Mouse (Mus musculus): ENCODE data around the gene Dbnl. TPM values are rescaled to one million over a fixed set of nuclear protein-coding genes. Genes with fewer than 3 reads are reported as not detected.

Dbnl gene
- polyA plus RNA-seq, 1 experiment from 2014 or later = 141 TPM

DNA sequence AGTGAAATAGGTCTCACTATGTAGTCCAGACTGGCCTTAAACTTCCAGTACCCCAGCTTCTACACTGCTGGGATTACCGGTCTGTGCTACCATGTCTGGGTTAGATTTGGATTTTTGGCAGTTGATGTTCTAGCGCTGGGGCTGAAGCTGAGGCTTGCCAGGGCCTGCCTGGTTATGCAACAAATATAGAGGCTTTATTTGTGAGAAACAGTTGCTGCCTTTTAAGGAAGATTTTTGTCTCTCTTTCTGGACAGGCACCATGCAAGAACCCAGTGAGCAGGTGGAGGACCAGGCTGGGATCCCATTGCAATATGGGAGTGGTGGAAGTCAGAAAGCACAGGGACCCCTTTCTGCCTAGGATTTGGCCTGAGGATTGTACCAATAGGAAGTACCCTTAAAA is 53.5 kb downstream of the Dbnl start:
- Histone ChIP-seq H3K9ac (replicated peaks; ENCODE audit: low read depth, low read length) (no peak overlapping the region), H3K4me2 (ENCODE audit: low read length) (no peak overlapping the region), H3K4me1 (replicated peaks; ENCODE audit: control insufficient read depth, insufficient read depth, low read length) (0 out of 2 replicates have a peak, but pooled peaks cover 3% of the 10 kb centered on the region), H3K4me3 (replicated peaks; ENCODE audit: low read length) (no peak overlapping the region), H3K27me3 (replicated peaks; ENCODE audit: control insufficient read depth, insufficient read depth, low read length) (no peaks in the 10 kb centered on the region), H3K36me3 (ENCODE audit: control insufficient read depth, insufficient read depth) (no peaks in the 10 kb centered on the region), H3K27ac (ENCODE audit: low read length) (no peak overlapping the region), H3K9me3 (ENCODE audit: control insufficient read depth, low read length) (no peaks in the 10 kb centered on the region)
- no peak for ATAC-seq
- 97% methylated on average over 2 of the region's 2 CpGs for WGBS

DNA sequence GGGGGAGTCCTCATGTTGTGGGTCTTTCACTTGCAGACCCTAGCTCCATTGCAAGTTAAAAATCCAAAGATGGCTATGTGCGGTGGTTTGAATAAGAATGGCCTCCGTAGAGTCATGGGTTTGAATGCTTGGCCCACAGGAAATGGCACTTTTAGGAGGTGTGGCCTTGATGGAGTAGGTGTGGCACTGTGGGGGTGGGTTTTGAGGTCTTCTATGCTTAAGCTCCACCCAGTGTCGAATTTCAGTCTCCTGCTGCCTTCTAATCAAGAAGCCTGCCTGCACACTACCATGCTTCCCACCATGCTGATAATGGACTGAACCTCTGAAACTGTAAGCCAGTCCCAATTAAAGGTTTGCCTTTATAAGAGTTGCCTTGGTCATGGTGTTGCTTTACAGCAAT is 54.8 kb downstream of the Dbnl start:
- no peak for ATAC-seq
- H3K9me3 ChIP-seq (ENCODE audit: control insufficient read depth, low read length) = no peaks in the 10 kb centered on the region
- no peaks in the 10 kb centered on the region for H3K36me3 ChIP-seq (ENCODE audit: control insufficient read depth, insufficient read depth)

DNA sequence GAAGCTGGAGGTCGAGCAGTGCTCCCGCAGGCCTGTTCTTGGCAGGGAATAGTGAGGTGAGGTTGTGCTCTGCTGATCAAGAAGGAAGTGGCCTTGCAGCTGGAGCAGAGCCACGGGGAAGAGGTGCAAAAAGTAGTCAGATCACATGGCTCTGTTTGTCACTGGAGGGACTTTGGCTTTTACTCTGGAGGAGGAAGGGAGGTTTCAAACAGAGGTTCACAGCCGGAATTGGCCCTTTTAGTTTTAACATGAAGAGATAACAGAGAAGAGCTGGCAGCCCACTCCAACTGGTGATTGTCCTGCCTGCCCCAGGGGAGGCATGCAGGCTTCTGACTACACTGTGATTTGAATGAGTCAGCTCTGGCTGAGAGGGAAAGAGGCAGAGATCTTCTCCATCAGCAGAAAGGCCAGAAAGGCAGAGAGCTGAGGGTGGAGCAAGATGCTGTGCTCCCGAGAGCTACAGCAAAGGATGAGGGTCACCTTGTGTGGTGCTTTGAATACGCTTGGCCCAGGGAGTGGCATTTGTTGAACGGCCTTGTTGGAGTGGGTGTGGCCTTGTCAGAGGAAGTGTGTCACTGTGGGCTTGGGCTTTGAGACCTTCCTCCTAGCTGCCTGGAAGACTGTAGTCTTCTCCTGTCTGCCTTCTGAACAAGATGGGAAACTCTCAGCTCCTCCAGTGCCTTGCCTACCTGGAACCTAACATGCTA is 58.5 kb downstream of the Dbnl start:
- H3K9me3 ChIP-seq (ENCODE audit: control insufficient read depth, low read length) = no peaks in the 10 kb centered on the region
- no peak overlapping the region for H3K4me2 ChIP-seq (ENCODE audit: low read length)
- H3K9ac ChIP-seq (replicated peaks; ENCODE audit: low read depth, low read length) = no peak overlapping the region
- H3K36me3 ChIP-seq (ENCODE audit: control insufficient read depth, insufficient read depth) = no peaks in the 10 kb centered on the region
- 80% methylated on average over 7 of the region's 7 CpGs for WGBS
- ATAC-seq = no peak
- peaks cover 13% of the 10 kb centered on the region for H3K4me1 ChIP-seq (replicated peaks; ENCODE audit: control insufficient read depth, insufficient read depth, low read length)
- H3K27ac ChIP-seq (ENCODE audit: low read length) = no peak overlapping the region
- no peaks in the 10 kb centered on the region for H3K27me3 ChIP-seq (replicated peaks; ENCODE audit: control insufficient read depth, insufficient read depth, low read length)
- H3K4me3 ChIP-seq (replicated peaks; ENCODE audit: low read length) = no peak overlapping the region

More for the DNA sequence above, 54.8 kb downstream of the Dbnl start:
- H3K27ac ChIP-seq (ENCODE audit: low read length) = no peak overlapping the region
- 77% methylated on average over 3 of the region's 3 CpGs for WGBS
- H3K9ac ChIP-seq (replicated peaks; ENCODE audit: low read depth, low read length) = no peak overlapping the region
- H3K4me1 ChIP-seq (replicated peaks; ENCODE audit: control insufficient read depth, insufficient read depth, low read length) = no peaks in the 10 kb centered on the region
- no peak overlapping the region for H3K4me3 ChIP-seq (replicated peaks; ENCODE audit: low read length)
- no peaks in the 10 kb centered on the region for H3K27me3 ChIP-seq (replicated peaks; ENCODE audit: control insufficient read depth, insufficient read depth, low read length)
- no peak overlapping the region for H3K4me2 ChIP-seq (ENCODE audit: low read length)

DNA sequence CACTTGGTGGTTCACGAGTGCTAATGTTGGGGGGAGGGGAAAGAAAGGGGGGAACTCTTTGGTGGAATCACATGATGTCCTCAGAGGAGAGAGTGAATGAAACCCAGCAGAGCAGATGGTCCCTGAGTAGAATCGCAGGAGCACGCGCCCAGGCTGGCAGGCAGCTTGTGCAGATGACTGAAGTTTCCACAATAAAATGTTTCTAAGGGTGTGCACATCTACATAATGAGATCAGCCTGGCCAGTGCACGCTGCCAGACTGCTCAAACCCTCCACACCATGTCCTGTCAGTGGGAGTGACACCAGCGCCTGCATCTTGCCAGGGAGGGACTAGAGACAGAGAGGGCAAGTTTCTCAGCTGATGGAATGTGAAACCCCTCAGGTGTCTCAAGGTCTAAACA is 60.5 kb downstream of the Dbnl start:
- Histone ChIP-seq H3K27me3 (replicated peaks; ENCODE audit: control insufficient read depth, insufficient read depth, low read length) (no peaks in the 10 kb centered on the region), H3K4me2 (ENCODE audit: low read length) (no peak overlapping the region), H3K36me3 (ENCODE audit: control insufficient read depth, insufficient read depth) (no peaks in the 10 kb centered on the region), H3K27ac (ENCODE audit: low read length) (peak overlapping the region; percentile 71), H3K9ac (replicated peaks; ENCODE audit: low read depth, low read length) (no peak overlapping the region), H3K4me3 (replicated peaks; ENCODE audit: low read length) (no peak overlapping the region), H3K4me1 (replicated peaks; ENCODE audit: control insufficient read depth, insufficient read depth, low read length) (peaks cover 13% of the 10 kb centered on the region), H3K9me3 (ENCODE audit: control insufficient read depth, low read length) (no peaks in the 10 kb centered on the region)
- peak; percentile 94 for ATAC-seq
- WGBS = 12% methylated on average over 6 of the region's 6 CpGs

DNA sequence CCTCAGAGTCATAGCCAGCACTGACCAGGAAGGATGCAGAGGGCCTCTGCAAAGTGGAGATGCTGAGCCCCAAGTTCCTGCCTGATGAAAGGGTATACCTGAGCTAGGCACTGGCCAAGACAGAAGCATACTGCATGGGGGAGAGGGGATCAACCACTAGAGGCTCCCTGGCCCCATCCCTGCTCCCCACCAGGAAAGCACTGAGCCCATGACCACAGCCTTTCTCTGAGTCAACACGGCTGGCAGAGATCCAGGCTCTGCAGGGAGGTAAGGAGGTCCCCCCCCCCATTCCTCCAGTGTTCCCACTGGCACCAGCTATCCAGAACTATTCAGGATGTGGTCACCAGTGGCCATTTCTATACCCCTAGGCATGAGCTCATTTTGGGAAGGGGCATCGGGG is 61.0 kb downstream of the Dbnl start:
- WGBS = 41% methylated on average over 2 of the region's 2 CpGs
- Histone ChIP-seq H3K27me3 (replicated peaks; ENCODE audit: control insufficient read depth, insufficient read depth, low read length) (no peaks in the 10 kb centered on the region), H3K27ac (ENCODE audit: low read length) (no peak overlapping the region; the same call in 1 of the 2 replicates), H3K36me3 (ENCODE audit: control insufficient read depth, insufficient read depth) (no peaks in the 10 kb centered on the region), H3K4me3 (replicated peaks; ENCODE audit: low read length) (no peak overlapping the region), H3K4me2 (ENCODE audit: low read length) (no peak overlapping the region), H3K4me1 (replicated peaks; ENCODE audit: control insufficient read depth, insufficient read depth, low read length) (peaks cover 13% of the 10 kb centered on the region), H3K9ac (replicated peaks; ENCODE audit: low read depth, low read length) (no peak overlapping the region), H3K9me3 (ENCODE audit: control insufficient read depth, low read length) (no peaks in the 10 kb centered on the region)
- ATAC-seq = peak; percentile 21; the same call in 1 of the 2 replicates

DNA sequence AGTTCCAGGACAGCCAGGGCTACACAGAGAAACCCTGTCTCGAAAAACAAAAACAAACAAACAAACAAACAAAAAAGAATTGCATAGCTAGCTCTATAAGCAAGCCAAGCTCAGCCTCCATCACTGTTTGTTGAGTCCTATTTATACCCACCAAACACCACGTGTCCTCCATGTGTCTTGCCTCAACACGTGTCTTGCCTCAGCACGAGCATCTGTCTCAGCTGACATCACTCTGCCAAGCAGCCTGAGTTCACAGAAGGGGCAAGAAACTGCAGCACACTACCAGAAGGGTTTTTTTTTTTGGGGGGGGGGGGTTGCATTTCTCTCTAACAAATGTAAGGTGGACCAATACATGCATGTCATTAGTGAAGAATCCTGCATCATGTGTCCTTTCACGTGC is 62.2 kb downstream of the Dbnl start:
- no peaks in the 10 kb centered on the region for H3K27me3 ChIP-seq (replicated peaks; ENCODE audit: control insufficient read depth, insufficient read depth, low read length)
- no peak overlapping the region for H3K4me3 ChIP-seq (replicated peaks; ENCODE audit: low read length)
- H3K4me2 ChIP-seq (ENCODE audit: low read length) = no peak overlapping the region
- no peaks in the 10 kb centered on the region for H3K36me3 ChIP-seq (ENCODE audit: control insufficient read depth, insufficient read depth)
- H3K9ac ChIP-seq (replicated peaks; ENCODE audit: low read depth, low read length) = no peak overlapping the region
- H3K9me3 ChIP-seq (ENCODE audit: control insufficient read depth, low read length) = no peaks in the 10 kb centered on the region
- peaks cover 13% of the 10 kb centered on the region for H3K4me1 ChIP-seq (replicated peaks; ENCODE audit: control insufficient read depth, insufficient read depth, low read length)
- ATAC-seq = no peak
- no peak overlapping the region for H3K27ac ChIP-seq (ENCODE audit: low read length)
- WGBS = 69% methylated on average over 5 of the region's 5 CpGs

Other genes starting within 250 kb of the Dbnl start
- gene Ccdc117, start 246.3 kb upstream of the Dbnl start, polyA plus RNA-seq (2015; fragmentation: Nextera tagmentation; extraction: Ambion mirVana) = 12.3 and 15.5 TPM in 2 replicates
- gene Ankrd36, start 218.8 kb upstream of the Dbnl start, polyA plus RNA-seq (2015; fragmentation: Nextera tagmentation; extraction: Ambion mirVana) = not detected in 2 replicates
- gene Mrps24, start 72.8 kb upstream of the Dbnl start, polyA plus RNA-seq (2015; fragmentation: Nextera tagmentation; extraction: Ambion mirVana) = 168 and 171 TPM in 2 replicates
- 35.2 TPM in 2 replicates for gene Urgcp, start 26.1 kb upstream of the Dbnl start, polyA plus RNA-seq (2015; fragmentation: Nextera tagmentation; extraction: Ambion mirVana)
- 1.9 and 2.4 TPM in 2 replicates for gene Pgam2, start 15.2 kb downstream of the Dbnl start, polyA plus RNA-seq (2015; fragmentation: Nextera tagmentation; extraction: Ambion mirVana)
- gene Polm, start 49.5 kb downstream of the Dbnl start, polyA plus RNA-seq (2015; fragmentation: Nextera tagmentation; extraction: Ambion mirVana) = 8.7 and 8.8 TPM in 2 replicates
- 12.6 and 18.5 TPM in 2 replicates for gene Aebp1, start 73.5 kb downstream of the Dbnl start, polyA plus RNA-seq (2015; fragmentation: Nextera tagmentation; extraction: Ambion mirVana)
- 72.1 and 75.8 TPM in 2 replicates for gene Pold2, start 89.8 kb downstream of the Dbnl start, polyA plus RNA-seq (2015; fragmentation: Nextera tagmentation; extraction: Ambion mirVana)
- gene Myl7, start 110.3 kb downstream of the Dbnl start, polyA plus RNA-seq (2015; fragmentation: Nextera tagmentation; extraction: Ambion mirVana) = not detected in 2 replicates
- gene Gck, start 161.6 kb downstream of the Dbnl start, polyA plus RNA-seq (2015; fragmentation: Nextera tagmentation; extraction: Ambion mirVana) = 5.5 and 8.2 TPM in 2 replicates
- 93.4 and 111 TPM in 2 replicates for gene Ykt6, start 167.2 kb downstream of the Dbnl start, polyA plus RNA-seq (2015; fragmentation: Nextera tagmentation; extraction: Ambion mirVana)